Mouse (Mus musculus): ENCODE measurements around the gene Asb9. TPM values are rescaled to one million over a fixed set of nuclear protein-coding genes. Genes with fewer than 3 reads are reported as not detected.
A peak's percentile ranks its signal among the peaks of the same experiment; 100 is the strongest.

Asb9 gene
- not detected in 2 replicates for total RNA-seq (2014; rRNA removed)
- polyA plus RNA-seq (2012; rRNA removed), result not detected in 2 replicates

DNA sequence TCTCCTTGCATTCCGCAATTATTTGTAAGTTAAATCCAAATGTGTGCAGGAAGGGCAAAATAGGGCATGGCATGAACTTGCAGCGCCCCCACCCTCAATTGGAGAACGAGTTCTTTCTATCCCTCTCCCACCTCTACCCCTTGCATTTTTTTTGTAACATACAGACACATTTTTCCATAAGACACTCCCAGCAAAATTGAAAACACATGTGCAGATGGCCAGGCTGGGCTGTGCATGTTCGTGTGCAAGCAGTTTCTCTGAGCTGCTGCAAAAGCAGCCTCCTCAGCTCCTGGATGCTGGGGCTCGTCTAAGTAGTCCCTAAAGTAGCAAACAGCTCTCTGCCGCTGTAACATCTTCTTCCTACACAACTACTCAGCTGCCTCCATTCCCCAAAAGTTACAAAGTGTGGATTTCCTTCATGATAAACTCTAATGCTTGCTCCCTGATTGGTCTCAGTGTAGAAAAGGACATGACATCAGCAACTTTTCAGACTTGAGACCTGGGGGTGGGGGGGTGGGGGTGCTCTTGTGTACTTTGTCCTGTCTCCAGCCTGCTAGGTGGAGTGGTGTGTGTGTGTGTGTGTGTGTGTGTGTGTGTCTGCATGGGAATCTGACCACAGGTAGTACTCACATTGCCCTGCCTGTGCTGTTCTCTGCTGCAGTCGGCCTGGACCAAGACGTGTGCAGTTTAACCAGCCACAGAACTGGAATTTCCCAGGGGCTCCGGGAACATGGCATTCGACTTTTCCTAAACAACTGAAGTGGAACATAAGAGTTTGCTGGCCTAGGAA is at the start of gene Asb9:
Asb9 (plus strand) TSS at position 619 of the 790 bp plus-strand sequence.
- Histone ChIP-seq H3K36me3 (ENCODE audit: control insufficient read depth, insufficient read depth, low read length) (no peaks in the 10 kb centered on the region), H3K9ac (ENCODE audit: low read depth, low read length) (no peak within 1 kb of the TSS), H3K79me2 (ENCODE audit: control insufficient read depth, insufficient read depth, low read length) (no peaks in the 10 kb centered on the region), H3K27ac (replicated peaks; ENCODE audit: insufficient read depth, low read depth, low read length) (no peak within 1 kb of the TSS), H3K4me3 (ENCODE audit: insufficient read depth, low read depth, low read length) (no peak within 1 kb of the TSS), H3K27me3 (ENCODE audit: control insufficient read depth, insufficient read depth, low read length) (no peaks in the 10 kb centered on the region), H3K4me1 (ENCODE audit: control insufficient read depth, insufficient read depth, low read length) (no peaks in the 10 kb centered on the region)
- TF ChIP-seq POLR2A (IDR thresholded peaks at IDR 0.05; ENCODE audit: extremely low read depth, insufficient read depth, low read length), result no peak
- no peak for TF ChIP-seq CTCF (IDR thresholded peaks at IDR 0.05; ENCODE audit: low read depth, low read length)
- no peak for DNase-seq (ENCODE audit: extremely low read depth, low read depth, low spot score)
- WGBS, result 75% methylated on average over 10 of the region's 10 CpGs

DNA sequence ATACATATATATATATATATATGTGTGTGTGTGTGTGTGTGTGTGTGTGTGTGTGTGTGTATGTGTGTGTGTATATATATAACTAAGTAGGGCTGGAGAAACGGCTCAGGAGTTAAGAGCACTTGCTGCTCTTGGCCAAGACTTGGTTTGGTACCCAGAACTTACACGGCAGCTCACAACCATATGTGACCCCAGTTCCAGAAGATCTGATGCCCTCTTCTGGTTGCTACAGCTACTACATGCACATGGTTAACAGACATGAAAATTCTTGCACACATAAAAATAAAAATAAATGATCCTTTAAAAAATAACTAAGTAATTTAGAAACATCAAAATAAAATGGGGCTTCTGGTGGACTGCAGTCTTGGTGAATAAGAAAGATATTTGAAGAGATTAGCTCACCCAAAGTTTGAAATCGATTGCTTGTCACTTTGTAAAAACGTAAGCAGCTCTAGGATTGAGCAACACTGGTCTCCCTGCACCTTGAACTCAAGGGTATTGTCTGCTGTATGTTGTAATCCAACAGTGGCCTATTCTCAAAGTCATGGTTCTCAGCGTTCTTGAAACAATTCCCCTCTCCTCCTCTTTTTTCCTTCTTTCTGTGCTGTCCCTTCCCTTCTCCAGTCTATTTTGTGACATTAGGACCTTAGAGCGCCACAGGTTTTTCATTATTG is 46.8 kb upstream of the Asb9 start:
- peak overlapping the region; percentile 58; the same call in 1 of the 2 replicates for H3K27ac ChIP-seq (replicated peaks; ENCODE audit: insufficient read depth, low read depth, low read length)
- 26% methylated on average over 5 of the region's 6 CpGs for WGBS
- no peaks in the 10 kb centered on the region for H3K79me2 ChIP-seq (ENCODE audit: control insufficient read depth, insufficient read depth, low read length)
- no peaks in the 10 kb centered on the region for H3K27me3 ChIP-seq (ENCODE audit: control insufficient read depth, insufficient read depth, low read length)
- peaks cover 4% of the 10 kb centered on the region; the same call in 1 of the 2 replicates for H3K4me1 ChIP-seq (ENCODE audit: control insufficient read depth, insufficient read depth, low read length)
- H3K36me3 ChIP-seq (ENCODE audit: control insufficient read depth, insufficient read depth, low read length), result no peaks in the 10 kb centered on the region
- DNase-seq (ENCODE audit: extremely low read depth, low read depth, low spot score), result peak; percentile 91
- TF ChIP-seq POLR2A (IDR thresholded peaks at IDR 0.05; ENCODE audit: extremely low read depth, insufficient read depth, low read length), result no peak
- H3K9ac ChIP-seq (ENCODE audit: low read depth, low read length), result no peak overlapping the region
- H3K4me3 ChIP-seq (ENCODE audit: insufficient read depth, low read depth, low read length), result no peak overlapping the region

DNA sequence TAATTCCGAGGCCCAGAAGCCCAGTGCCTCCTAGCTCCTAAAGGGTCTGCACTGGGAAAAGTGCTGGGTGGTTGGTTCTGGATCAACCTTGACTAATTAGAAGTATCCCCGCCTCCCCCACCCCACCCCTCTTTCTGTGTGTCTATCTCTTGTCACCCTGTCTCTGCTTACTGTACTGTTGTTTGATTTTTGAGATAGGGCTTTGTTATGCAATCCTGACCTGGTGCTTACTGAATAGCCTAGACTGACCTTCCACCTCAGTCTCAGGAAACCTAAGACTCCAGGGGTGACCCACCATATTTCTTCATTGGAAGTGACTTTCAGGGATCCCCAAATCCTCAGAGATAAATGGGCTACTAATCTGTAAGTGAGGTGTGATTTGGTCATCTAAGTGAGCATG is 3.9 kb upstream of the Asb9 start:
- 33% methylated on average over 2 of the region's 2 CpGs for WGBS
- no peaks in the 10 kb centered on the region for H3K36me3 ChIP-seq (ENCODE audit: control insufficient read depth, insufficient read depth, low read length)
- no peaks in the 10 kb centered on the region for H3K4me1 ChIP-seq (ENCODE audit: control insufficient read depth, insufficient read depth, low read length)
- no peak overlapping the region for H3K27ac ChIP-seq (replicated peaks; ENCODE audit: insufficient read depth, low read depth, low read length)
- H3K4me3 ChIP-seq (ENCODE audit: insufficient read depth, low read depth, low read length), result no peak overlapping the region
- no peaks in the 10 kb centered on the region for H3K27me3 ChIP-seq (ENCODE audit: control insufficient read depth, insufficient read depth, low read length)
- no peak for TF ChIP-seq POLR2A (IDR thresholded peaks at IDR 0.05; ENCODE audit: extremely low read depth, insufficient read depth, low read length)
- no peak for TF ChIP-seq CTCF (IDR thresholded peaks at IDR 0.05; ENCODE audit: low read depth, low read length)
- peak; percentile 55 for DNase-seq (ENCODE audit: extremely low read depth, low read depth, low spot score)
- no peak overlapping the region for H3K9ac ChIP-seq (ENCODE audit: low read depth, low read length)
- no peaks in the 10 kb centered on the region for H3K79me2 ChIP-seq (ENCODE audit: control insufficient read depth, insufficient read depth, low read length)

DNA sequence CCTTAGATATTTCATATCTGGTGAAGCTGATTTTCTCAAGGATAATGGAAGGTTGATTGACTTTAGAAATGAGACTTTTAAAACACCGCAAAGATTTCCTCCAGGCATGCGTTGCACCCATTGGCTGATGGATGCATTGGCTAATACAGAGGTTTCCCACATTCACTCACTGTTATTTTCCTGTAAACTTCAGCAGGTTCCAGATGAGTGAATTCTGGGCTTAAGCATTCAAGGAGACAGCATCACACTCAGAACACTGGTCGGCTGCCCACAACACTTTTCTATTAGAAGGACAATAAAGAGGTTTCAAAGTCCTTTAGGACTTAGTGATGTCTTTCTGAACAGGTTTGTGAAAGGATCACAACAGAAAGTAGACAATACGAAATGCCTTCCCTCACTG is 941 bp downstream of the Asb9 start:
- no peak overlapping the region for H3K9ac ChIP-seq (ENCODE audit: low read depth, low read length)
- DNase-seq (ENCODE audit: extremely low read depth, low read depth, low spot score), result no peak
- TF ChIP-seq CTCF (IDR thresholded peaks at IDR 0.05; ENCODE audit: low read depth, low read length) (no peak), POLR2A (IDR thresholded peaks at IDR 0.05; ENCODE audit: extremely low read depth, insufficient read depth, low read length) (no peak)
- no peaks in the 10 kb centered on the region for H3K4me1 ChIP-seq (ENCODE audit: control insufficient read depth, insufficient read depth, low read length)
- no peaks in the 10 kb centered on the region for H3K79me2 ChIP-seq (ENCODE audit: control insufficient read depth, insufficient read depth, low read length)
- H3K36me3 ChIP-seq (ENCODE audit: control insufficient read depth, insufficient read depth, low read length), result no peaks in the 10 kb centered on the region
- no peak overlapping the region for H3K27ac ChIP-seq (replicated peaks; ENCODE audit: insufficient read depth, low read depth, low read length)
- 85% methylated on average over 4 of the region's 4 CpGs for WGBS
- H3K27me3 ChIP-seq (ENCODE audit: control insufficient read depth, insufficient read depth, low read length), result no peaks in the 10 kb centered on the region
- H3K4me3 ChIP-seq (ENCODE audit: insufficient read depth, low read depth, low read length), result no peak overlapping the region

DNA sequence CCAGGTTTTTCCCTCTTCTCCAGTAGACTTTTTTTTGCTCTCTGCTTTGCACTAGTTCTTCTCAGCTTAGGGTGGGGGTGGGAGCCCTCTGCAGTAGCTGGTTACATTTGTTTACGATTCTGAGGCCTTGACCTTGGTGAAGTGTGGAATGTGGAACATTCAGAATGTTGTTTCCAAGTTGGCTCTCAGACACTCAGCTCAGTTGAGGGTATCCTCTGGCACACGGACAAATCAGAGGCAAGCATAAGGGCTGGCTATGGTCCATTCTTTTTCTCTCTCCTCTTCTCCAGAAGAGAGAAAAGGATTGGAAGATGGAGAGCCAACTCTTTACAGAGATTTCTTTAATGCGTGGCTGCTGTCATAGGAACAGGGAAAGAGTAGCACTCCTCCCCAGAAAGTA is 2.6 kb downstream of the Asb9 start:
- no peak overlapping the region for H3K27ac ChIP-seq (replicated peaks; ENCODE audit: insufficient read depth, low read depth, low read length)
- H3K4me1 ChIP-seq (ENCODE audit: control insufficient read depth, insufficient read depth, low read length), result no peaks in the 10 kb centered on the region
- H3K27me3 ChIP-seq (ENCODE audit: control insufficient read depth, insufficient read depth, low read length), result no peaks in the 10 kb centered on the region
- H3K9ac ChIP-seq (ENCODE audit: low read depth, low read length), result no peak overlapping the region
- 39% methylated on average over 3 of the region's 3 CpGs for WGBS
- no peaks in the 10 kb centered on the region for H3K79me2 ChIP-seq (ENCODE audit: control insufficient read depth, insufficient read depth, low read length)
- no peak for DNase-seq (ENCODE audit: extremely low read depth, low read depth, low spot score)
- TF ChIP-seq POLR2A (IDR thresholded peaks at IDR 0.05; ENCODE audit: extremely low read depth, insufficient read depth, low read length) (no peak), CTCF (IDR thresholded peaks at IDR 0.05; ENCODE audit: low read depth, low read length) (no peak)
- no peaks in the 10 kb centered on the region for H3K36me3 ChIP-seq (ENCODE audit: control insufficient read depth, insufficient read depth, low read length)
- H3K4me3 ChIP-seq (ENCODE audit: insufficient read depth, low read depth, low read length), result no peak overlapping the region

DNA sequence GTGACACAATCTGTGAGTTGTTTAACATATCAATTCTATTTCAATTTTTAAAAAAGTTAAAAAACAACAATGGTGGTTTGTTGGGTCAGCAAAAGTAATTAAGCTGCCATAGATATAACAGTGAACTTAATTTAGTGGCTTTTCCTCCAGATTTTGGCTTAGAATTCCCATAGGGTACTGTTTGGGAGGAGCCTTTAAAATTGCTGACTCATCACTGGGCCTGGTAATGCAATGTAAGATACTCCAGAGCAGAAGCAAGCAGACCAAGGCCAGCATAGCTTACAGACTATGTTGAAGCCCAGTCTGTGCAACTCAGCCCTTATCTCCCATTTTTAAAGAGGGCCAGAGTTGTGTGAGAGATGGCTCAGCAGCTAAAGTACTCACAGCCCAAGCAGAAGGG is 16.0 kb downstream of the Asb9 start:
- TF ChIP-seq POLR2A (IDR thresholded peaks at IDR 0.05; ENCODE audit: extremely low read depth, insufficient read depth, low read length) (no peak), CTCF (IDR thresholded peaks at IDR 0.05; ENCODE audit: low read depth, low read length) (no peak)
- no peak for DNase-seq (ENCODE audit: extremely low read depth, low read depth, low spot score)
- Histone ChIP-seq H3K4me3 (ENCODE audit: insufficient read depth, low read depth, low read length) (no peak overlapping the region), H3K4me1 (ENCODE audit: control insufficient read depth, insufficient read depth, low read length) (no peaks in the 10 kb centered on the region; the same call in 1 of the 2 replicates), H3K27me3 (ENCODE audit: control insufficient read depth, insufficient read depth, low read length) (no peaks in the 10 kb centered on the region), H3K79me2 (ENCODE audit: control insufficient read depth, insufficient read depth, low read length) (no peaks in the 10 kb centered on the region), H3K9ac (ENCODE audit: low read depth, low read length) (no peak overlapping the region), H3K27ac (replicated peaks; ENCODE audit: insufficient read depth, low read depth, low read length) (no peak overlapping the region), H3K36me3 (ENCODE audit: control insufficient read depth, insufficient read depth, low read length) (no peaks in the 10 kb centered on the region)
